Mouse (Mus musculus) spleen, adult 2 months (tissue): ENCODE measurements around the gene Hmbs. TPM values are rescaled to one million over a fixed set of nuclear protein-coding genes. Genes with fewer than 3 reads are reported as not detected.
"Not testable (repeated sequence)": the region's sequence is repeated elsewhere in the genome, so short reads cannot be mapped to it uniquely, and the experiment has no call there.

Experiments used
- DNase-seq, 2 experiments: peaks; one replicate each; pipeline versions ENCODE4 v3.0.0 to v3.0.0-alpha.2; 2012 to 2021; ENCODE audit warnings: low spot score in 2 of 2, low read depth in 1 of 2
- H3K27ac ChIP-seq: fragments of 200-500 bp; 2 replicates; pipeline ENCODE4 v1.5.1; 2012; ENCODE audit warnings: low read length, inconsistent platforms; ENCODE audit not compliant: insufficient read depth
- H3K27me3 ChIP-seq: fragments of 200-500 bp; 2 replicates; pipeline ENCODE4 v1.6.1; 2012; ENCODE audit warnings: mild to moderate bottlenecking, moderate library complexity, low read length, inconsistent platforms; ENCODE audit not compliant: control insufficient read depth, insufficient read depth
- H3K36me3 ChIP-seq: fragments of 200-500 bp; 2 replicates; pipeline ENCODE4 v1.6.1; 2012; ENCODE audit warnings: mild to moderate bottlenecking, low read length, inconsistent platforms; ENCODE audit not compliant: control insufficient read depth, insufficient read depth
- H3K4me1 ChIP-seq: fragments of 200-500 bp; 2 replicates; pipeline ENCODE4 v1.6.1; 2011; ENCODE audit warnings: inconsistent platforms; ENCODE audit not compliant: control insufficient read depth, insufficient read depth, insufficient read length
- H3K4me3 ChIP-seq: fragments of 200-500 bp; 2 replicates; pipeline ENCODE4 v1.5.1; 2011; ENCODE audit warnings: mild to moderate bottlenecking, inconsistent platforms; ENCODE audit not compliant: insufficient read depth, insufficient read length; ENCODE audit errors: extremely low read depth
- CTCF ChIP-seq: fragments of 200-500 bp; IDR thresholded peaks from 2 replicates; pipeline ENCODE4 v1.5.1; 2011; ENCODE audit warnings: mild to moderate bottlenecking, inconsistent platforms; ENCODE audit not compliant: insufficient read depth, insufficient read length, insufficient replicate concordance; ENCODE audit errors: extremely low read depth
- POLR2A ChIP-seq: fragments of 200-500 bp; IDR thresholded peaks from 2 replicates; pipeline ENCODE4 v1.6.1; 2011; ENCODE audit warnings: low read depth, low read length, inconsistent platforms
- WGBS: fragments of 180-500 bp; shearing (Covaris S2); methylation state at CpG from one replicate; pipeline ENCODE4 v1.1.7; 2018; 5-methylcytosine and 5-hydroxymethylcytosine counted together
- polyA plus RNA-seq: library from polyadenylated mRNA; depleted of rRNA; stranded (reverse); fragments of >200 nt; gene quantifications from 2 replicates; pipeline ENCODE4 v1.2.3, GENCODE M21; 2012

Gene Hmbs
- polyA plus RNA-seq, 1 experiment = 147 TPM

DNA sequence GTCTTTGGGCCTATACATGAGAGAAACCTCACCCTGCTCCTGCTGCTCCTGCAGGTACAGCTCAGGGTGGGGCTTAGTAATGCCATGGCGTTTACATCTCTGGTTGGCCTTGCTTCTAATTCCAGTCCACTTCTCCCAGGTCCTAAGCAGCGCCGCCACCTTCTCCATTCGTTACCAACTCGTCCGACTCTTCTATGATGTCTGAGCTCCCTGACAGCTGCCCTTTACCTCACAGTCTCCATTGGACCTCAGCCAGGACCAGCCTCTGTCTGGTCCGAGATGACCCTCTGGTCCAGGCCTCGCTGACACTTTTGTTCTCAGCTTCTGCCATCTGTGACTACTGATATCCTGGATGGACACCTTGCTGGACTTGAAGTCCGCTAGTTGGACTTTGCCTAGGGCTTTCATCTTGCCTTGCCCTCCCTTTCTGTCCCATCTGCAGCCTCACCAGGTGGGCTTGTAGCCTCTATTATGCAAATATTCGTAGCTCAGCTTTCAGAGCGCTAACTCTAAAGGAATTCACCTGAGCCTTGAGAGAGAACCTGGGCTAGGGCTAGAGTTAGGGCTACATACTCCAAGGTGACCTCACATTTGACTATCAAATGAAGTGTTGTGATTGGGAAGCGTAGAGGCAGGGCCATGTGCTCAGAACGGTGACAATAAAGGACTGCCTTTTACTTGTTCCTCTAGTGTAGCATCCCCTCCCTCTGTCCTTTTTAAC is 10.9 kb downstream of the Hmbs start:
- Histone ChIP-seq H3K4me3 (no peak overlapping the region), H3K27ac (no peak overlapping the region), H3K27me3 (no peaks in the 10 kb centered on the region), H3K4me1 (peaks cover 2% of the 10 kb centered on the region; the same call in 1 of the 2 replicates), H3K36me3 (peaks cover 10% of the 10 kb centered on the region)
- TF ChIP-seq POLR2A (no peak), CTCF (no peak)
- WGBS = 92% methylated on average over 13 of the region's 13 CpGs
- DNase-seq = no peak

DNA sequence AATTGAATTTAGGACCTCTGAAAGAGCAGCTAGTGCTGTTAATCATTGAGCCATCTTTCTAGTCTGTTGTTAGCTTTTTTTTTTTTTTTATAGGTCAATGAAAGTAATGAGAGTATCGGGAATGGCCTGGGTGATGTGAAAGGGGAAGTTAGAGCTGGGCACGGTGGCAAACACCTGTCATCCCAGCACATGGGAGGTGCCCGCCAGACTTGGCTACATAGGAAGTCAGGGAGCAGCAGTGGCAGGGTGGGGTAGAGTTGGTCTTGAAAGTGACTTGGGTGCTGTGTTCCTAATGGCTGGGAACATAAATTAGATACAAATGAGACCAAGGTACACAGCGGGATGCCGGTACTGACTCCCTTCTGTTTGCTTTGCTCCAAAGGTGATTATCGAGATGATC is 13.3 kb downstream of the Hmbs start:
- 59% methylated on average over 6 of the region's 6 CpGs for WGBS
- Histone ChIP-seq H3K36me3 (peaks cover 8% of the 10 kb centered on the region; the same call in 1 of the 2 replicates), H3K27me3 (no peaks in the 10 kb centered on the region), H3K4me1 (peaks cover 2% of the 10 kb centered on the region; the same call in 1 of the 2 replicates), H3K27ac (no peak overlapping the region), H3K4me3 (no peak overlapping the region)
- DNase-seq = no peak
- TF ChIP-seq CTCF (no peak), POLR2A (no peak)

DNA sequence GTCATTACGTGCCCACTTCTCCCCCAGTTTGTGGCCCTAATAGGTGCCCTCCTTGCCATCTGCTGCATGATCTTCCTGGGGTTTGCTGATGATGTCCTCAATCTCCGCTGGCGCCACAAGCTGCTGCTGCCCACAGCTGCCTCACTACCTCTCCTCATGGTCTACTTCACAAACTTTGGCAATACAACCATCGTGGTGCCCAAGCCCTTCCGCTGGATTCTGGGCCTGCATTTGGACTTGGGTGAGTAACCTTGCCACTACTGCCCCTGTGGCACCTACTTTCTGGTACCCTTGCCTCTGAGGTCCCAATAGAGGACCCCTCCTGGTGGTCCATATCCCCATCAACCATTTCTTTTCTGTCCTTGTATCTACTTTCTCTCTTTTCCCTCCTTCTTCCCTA is 16.1 kb downstream of the Hmbs start:
- H3K36me3 ChIP-seq = peaks cover 7% of the 10 kb centered on the region; the same call in 1 of the 2 replicates
- no peaks in the 10 kb centered on the region for H3K27me3 ChIP-seq
- H3K4me1 ChIP-seq = peaks cover 2% of the 10 kb centered on the region; the same call in 1 of the 2 replicates
- no peak for TF ChIP-seq CTCF
- TF ChIP-seq POLR2A = no peak
- no peak for DNase-seq
- H3K4me3 ChIP-seq = peak overlapping the region; percentile 0; the same call in 1 of the 2 replicates
- 94% methylated on average over 5 of the region's 5 CpGs for WGBS
- H3K27ac ChIP-seq = no peak overlapping the region

DNA sequence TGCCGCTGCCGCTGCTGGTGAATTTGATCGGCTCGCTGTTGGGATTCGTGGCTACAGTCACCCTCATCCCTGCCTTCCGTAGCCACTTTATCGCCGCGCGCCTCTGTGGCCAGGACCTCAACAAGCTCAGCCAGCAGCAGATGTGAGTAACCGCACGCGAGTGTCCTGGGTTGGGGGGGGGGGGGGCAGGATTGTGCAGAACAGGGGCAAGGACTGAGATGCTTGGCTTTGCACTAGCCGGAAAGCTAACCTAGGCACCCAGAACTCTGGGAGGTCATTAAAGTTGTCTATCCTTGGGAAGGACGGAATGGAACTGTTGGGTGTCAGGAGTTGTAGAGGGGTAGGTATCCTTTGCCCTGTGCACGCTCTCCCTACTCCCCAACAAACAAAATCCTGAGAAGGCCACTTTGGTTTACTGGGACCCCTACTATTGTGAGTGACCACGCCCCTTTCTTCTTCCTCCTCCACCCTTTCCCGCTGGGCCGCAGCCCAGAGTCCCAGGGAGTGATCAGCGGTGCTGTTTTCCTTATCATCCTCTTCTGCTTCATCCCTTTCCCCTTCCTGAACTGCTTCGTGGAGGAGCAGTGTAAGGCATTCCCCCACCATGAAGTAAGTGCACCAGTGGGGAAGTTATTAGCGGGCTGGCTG is 16.8 kb downstream of the Hmbs start:
- no peak for TF ChIP-seq CTCF
- no peak for TF ChIP-seq POLR2A
- H3K4me1 ChIP-seq = peaks cover 2% of the 10 kb centered on the region; the same call in 1 of the 2 replicates
- DNase-seq = no peak
- H3K27me3 ChIP-seq = no peaks in the 10 kb centered on the region
- 0 out of 2 replicates have a peak, but pooled peaks cover 4% of the 10 kb centered on the region for H3K36me3 ChIP-seq
- peak overlapping the region; percentile 78 for H3K4me3 ChIP-seq
- 2% methylated on average over 22 of the region's 22 CpGs for WGBS
- H3K27ac ChIP-seq = peak overlapping the region; percentile 52; the same call in 1 of the 2 replicates

DNA sequence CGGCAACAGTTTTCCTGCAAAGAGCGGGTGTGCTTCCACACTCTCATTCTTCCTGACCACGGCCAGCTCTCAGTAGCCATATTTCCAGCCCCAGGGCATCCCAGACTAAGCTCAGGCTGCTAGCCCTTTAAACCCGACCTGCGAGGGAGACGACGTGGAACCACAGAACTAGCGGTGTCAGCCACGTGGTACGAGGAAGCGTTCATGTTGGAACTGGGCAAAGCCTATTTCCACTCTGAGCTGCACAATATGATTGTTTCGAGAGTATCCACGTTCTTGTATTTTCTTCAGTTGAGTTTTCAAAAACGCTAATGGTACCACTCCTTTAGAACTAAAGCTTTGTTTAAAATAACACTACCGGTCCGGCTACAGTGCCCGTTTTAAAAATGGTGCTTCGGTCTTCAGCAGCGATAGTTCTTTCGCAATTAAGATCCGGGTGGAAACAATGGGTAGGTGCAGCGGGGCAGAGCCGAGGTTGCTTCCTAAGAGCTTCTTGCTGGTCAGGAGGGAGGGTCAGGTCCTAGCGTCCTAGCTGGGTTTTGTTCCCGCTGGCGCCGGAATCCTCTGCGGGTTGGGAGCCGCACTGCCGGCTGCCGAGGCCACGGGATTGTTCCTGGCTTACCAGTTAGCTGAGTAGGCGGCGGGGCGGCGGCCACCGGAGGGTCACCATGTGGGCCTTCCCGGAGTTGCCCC is 17.5 kb downstream of the Hmbs start:
- peak; percentile 73 to 75 for DNase-seq
- TF ChIP-seq CTCF = no peak
- peak; percentile 25; the same call in 1 of the 2 replicates for TF ChIP-seq POLR2A
- WGBS = under 1% methylated on average over 38 of the region's 38 CpGs
- H3K36me3 ChIP-seq = 0 out of 2 replicates have a peak, but pooled peaks cover 3% of the 10 kb centered on the region
- H3K4me1 ChIP-seq = peaks cover 2% of the 10 kb centered on the region; the same call in 1 of the 2 replicates
- peak overlapping the region; percentile 52 for H3K27ac ChIP-seq
- H3K27me3 ChIP-seq = no peaks in the 10 kb centered on the region
- peak overlapping the region; percentile 78 for H3K4me3 ChIP-seq

DNA sequence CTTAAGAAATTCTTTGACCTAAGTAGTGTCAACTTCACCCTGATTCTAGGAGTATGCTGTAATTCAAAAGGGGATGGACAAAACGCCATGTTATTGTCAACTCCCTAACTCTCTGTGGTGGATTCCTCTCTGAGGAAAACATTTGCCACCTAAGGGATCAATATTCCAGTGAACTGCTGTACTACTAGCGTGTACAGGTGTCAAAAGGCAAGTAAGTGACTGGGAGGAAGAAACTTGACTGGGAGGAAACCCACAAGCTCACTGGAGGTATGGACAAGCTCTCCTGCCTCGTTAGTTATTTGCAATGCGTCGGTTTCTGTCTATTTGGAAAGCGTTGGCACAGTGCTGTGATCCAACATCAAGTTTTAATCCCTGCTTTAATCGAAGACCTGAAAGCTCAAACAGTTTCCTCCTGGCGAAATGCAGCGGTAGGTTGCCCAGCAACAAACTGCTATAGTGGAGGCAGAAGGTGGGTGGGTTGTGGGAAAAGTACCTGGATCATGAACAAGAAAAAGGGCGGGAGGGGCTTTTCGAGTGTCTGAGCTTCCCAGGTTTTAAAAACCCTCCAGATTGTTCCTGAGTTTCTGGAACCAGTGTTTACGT is 18.2 kb downstream of the Hmbs start, which contains the start of gene Dpagt1:
Dpagt1 (plus strand) TSS at position 252 of the 603 bp plus-strand sequence.
- Histone ChIP-seq H3K4me1 (peaks cover 2% of the 10 kb centered on the region; the same call in 1 of the 2 replicates), H3K27me3 (no peaks in the 10 kb centered on the region), H3K36me3 (0 out of 2 replicates have a peak, but pooled peaks cover 1% of the 10 kb centered on the region), H3K27ac (peak within 1 kb of the TSS; percentile 52), H3K4me3 (peak within 1 kb of the TSS; percentile 78)
- 3% methylated on average over 12 of the region's 12 CpGs for WGBS
- TF ChIP-seq CTCF = no peak
- no peak for TF ChIP-seq POLR2A
- no peak for DNase-seq

DNA sequence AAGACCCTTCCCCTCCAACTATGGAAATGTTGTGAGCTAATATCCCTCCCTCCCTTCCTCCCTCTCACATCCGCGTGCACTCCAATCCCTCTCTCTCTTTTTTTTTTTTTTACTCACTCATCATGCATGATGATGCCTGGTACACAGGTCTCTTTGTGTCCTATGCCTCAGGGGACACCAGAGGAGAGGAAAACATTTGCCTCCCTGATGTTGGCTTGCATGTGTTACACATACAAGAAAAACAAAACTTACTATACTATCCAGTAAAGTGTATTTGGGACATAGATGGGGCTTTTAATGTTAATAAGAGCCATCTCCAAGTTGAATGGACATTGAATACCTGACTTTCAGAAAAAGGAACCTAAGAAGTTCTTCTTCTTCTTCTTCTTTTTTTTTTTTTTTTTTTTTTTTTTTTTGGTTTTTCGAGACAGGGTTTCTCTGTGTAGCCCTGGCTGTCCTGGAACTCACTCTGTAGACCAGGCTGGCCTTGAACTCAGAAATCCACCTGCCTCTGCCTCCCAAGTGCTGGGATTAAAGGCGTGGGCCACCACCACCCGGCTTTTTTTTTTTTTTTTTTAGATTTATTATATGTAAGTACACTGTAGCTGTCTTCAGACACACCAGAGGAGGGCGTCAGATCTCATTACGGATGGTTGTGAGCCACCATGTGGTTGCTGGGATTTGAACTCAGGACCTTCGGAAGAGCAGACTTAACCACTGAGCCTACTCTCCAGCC is 18.8 kb downstream of the Hmbs start:
- H3K27me3 ChIP-seq, H3K4me1 ChIP-seq, H3K36me3 ChIP-seq, H3K4me3 ChIP-seq, DNase-seq, H3K27ac ChIP-seq: not testable (repeated sequence)
- 60% methylated on average over 7 of the region's 8 CpGs for WGBS
